Mouse (Mus musculus) ovary, adult 2 months (tissue): ENCODE data around the gene Apoc1. TPM values are rescaled to one million over a fixed set of nuclear protein-coding genes. Genes with fewer than 3 reads are reported as not detected.

Source experiments
- polyA plus RNA-seq: library from polyadenylated mRNA; depleted of rRNA; stranded (reverse); fragments of >200 nt; gene quantifications from 2 replicates; pipeline ENCODE4 v1.2.3, GENCODE M21; 2012; rRNA removed

Gene Apoc1
- 3.8 and 11.0 TPM in 2 replicates for polyA plus RNA-seq

DNA sequence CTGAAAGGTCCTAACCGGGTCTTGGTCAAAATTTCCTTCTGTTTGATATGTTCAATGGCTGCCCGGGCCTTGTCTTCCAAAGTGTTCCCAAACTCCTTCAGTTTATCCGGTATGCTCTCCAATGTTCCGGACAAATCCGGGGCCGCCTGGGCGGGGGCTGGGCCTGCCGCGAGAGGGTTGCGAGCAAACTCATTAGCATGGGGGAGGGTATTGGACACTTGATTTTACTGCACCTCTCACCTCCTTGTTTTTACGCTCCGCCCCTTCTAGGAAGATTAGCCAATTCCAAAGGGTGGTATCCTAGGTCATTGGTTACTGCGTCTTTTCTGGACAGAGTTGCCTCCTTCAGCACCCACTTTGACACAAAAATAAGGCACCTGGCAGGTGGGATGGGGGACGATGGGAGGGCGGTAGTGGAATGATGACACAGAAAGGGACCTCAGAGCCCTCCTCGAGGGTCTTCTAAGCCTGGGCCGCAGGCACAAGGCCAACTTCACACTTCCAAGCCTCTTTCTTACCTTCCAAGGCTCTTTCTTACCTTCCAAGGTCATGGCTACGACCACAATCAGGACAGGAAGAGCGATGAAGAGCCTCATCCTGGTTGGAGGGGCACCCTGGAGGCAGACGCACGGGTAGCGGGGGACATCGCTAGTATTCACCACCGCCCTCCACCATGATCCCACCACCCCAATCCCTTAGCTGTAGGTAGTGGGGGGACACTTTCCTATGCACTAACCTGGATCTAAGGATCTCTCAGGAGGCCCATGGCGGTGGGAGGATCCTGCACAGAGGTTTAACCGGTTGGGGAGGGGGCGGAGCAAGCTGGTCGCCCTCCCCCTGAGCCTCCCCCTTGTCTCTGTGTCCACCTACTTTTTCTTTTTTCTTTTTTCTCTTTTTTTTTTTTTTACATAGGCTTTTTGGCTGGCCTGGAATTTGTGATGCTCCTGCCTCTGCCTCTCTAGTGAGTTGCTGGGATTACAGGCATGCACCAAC, at the start of gene Apoc1:
Apoc1 (minus strand) TSS at position 788 of the 993 bp plus-strand sequence.

DNA sequence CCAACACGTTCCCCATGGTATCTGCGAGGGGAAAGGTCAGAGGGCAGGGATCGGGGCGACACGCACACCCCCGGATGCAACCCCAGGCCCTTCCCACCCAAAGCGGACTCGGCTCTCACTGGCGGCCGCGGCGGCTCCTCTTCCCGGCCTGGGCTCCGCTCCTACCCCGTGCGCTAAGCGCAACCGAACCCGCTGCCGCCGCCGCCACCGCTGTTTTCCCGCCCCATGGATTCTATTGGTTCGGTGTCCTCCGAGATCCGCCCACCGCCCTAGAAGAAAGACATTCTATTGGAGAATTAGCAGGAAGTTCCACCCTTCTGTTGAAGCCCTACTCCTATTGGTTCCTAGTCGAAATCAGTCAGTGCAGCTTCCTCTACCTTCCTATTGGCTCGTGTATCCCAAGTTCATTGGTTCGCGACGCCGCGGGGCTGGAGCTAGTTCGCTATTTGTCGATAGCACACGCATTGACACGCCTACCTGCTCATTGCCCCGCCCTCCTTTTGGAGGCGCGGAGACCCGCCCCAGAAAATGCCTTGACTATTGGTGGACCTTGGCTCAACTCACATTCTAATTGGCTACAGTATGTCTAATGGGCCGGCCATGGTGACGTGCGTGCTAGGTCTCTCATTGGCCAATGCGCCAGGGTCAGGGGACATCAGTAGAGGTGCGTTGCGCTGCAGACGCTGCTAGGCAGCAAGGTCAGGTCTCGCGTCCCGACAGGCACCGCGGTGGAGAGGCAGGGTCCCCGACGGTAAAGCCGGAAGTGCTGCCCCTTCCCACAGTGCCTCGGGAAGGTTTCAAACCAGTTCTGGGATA, 23.0 kb upstream of the Apoc1 start, which contains the start of gene Tomm40:
Tomm40 (minus strand) TSS at position 200 of the 816 bp plus-strand sequence.

DNA sequence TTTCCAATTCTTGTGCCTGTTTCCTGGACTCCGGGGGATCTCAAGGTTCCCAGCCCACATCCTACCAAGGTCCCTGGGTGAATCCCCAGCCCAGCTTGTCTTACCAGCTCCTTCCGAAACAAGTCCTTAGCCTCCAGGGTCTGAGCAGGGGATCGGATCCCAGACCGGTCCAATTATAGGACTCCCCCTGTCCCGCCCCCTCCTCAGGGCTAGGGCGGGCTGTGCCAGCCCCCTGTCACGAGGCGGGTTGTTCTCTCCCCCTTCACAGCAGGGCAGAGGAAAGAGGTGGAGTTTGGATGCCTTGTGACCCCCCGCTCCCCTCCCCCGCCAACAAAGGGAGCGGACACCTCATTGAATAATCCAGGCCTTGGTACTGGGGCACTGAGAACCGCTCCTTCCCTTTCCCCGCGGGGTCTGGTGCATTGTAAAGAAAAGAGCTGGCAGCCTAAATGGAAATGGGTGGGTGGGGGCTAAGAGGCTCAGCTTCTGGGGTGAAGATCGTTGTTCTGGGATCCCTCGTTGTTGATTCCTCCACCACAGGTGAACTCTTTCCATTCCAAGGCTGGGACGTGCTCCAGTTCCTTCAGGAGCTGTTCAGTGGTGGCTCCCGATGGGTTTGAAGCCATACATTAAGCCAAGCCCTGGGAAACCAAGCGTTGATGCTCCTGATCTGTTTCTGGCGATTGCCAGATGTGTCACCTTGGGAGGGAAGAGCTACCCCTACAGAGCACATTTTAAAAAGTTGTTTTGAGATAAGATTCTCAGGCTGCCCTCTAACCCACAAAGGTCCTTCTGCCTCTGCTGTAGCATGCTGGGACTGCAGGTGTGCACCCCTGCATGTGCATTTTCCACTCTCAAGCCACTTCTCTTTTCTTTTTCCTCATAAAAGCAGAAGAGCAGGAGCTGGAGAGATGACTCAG, 6.7 kb upstream of the Apoc1 start, which contains the start of gene Apoe:
Apoe (minus strand) TSS at position 282 of the 920 bp plus-strand sequence.

DNA sequence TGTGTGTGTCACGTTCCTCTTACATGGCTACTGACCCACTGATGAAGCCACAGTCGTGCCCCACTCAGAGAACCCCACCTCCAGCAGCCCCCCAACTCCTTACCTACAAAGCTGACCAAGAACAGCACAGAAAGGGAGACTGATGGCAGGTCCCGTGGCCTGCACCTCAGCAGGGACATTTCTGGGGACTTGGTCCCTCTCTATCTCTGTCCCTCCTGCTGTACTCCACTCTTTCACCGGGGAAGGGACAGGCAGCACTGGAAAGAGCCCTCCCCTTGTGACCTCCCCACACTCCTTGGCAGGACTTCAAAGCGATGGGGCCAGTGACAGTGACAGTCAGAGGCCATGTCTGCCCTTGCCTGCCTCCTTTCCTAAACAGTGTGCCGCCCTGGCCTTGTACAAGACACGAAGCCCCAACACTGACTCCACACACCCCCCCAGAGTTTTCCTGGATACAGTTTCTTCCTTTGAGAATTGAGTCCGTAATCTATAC, 11.2 kb downstream of the Apoc1 start, which contains the start of the genes Gm44805 and Apoc4:
Gm44805 (minus strand) TSS at position 222 of the 493 bp plus-strand sequence.
Apoc4 (minus strand) TSS at position 278 of the 493 bp plus-strand sequence.

DNA sequence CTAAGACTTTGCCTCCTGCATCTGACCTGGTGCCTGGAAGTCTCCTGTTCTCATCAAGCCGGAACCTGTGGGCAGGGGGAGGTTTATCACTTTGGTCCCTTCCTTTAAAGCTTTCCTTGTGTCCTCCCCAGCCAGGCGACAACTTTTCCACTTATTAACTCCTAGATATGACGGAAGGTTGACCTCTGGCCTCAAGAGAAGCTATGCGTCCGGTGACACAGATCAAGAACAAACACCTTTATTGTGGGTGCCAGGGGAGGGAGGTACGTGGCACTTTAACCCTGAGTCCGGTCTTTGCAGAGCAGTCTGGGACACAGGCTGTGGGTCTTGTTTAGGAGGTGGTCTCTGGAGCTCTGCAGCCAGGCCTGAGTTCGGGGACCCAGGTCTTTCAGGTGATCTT, 14.6 kb downstream of the Apoc1 start, which contains the start of gene Apoc2:
Apoc2 (minus strand) TSS at position 70 of the 400 bp plus-strand sequence.

DNA sequence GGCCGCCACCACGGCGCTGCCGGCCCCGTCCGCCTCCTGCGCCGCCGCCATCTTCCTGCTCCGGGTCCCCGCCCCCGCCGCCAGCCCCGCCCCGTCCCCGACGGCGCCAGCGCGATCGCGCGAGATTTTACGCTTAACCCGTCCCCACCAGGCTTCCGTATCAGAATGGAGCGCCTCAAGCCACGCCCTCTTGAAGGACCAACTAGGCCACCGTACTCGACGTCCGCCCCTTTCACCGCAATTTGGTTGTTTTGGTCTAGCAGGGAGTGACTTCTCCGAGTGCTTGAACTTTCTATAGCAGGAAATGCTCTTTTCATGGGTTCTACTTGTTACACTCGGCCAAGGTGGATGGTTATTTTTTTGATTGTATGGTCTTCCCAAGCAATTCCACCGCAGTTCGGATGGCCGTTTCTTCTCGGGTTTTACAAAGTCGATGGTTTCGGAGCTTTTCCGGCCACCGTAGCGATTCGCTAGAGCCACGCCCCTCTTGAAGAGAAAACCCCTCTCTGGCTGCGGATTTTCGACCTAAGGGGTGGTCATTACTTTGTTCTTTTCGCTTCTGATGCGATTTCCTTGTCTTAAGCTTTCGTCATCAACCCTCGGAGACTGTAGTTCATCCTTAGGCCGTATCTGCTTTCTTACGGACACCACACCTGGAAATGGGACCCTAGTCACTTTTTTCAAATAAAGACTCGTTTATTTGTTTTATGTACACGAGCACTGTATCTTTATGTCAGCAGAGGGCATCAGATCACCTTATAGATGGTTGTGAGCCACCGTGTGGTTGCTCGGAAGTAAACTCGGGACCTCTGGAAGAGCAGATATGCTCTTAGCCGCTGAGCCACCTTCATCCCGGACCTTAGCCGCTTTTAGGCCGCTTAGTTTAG, 27.3 kb downstream of the Apoc1 start, which contains the start of gene Clptm1:
Clptm1 (minus strand) TSS at position 79 of the 887 bp plus-strand sequence.

Other genes starting within 250 kb of the Apoc1 start
- 56.2 and 68.8 TPM in 2 replicates for gene Mark4, start 233.8 kb downstream of the Apoc1 start, polyA plus RNA-seq
- 14.5 and 14.7 TPM in 2 replicates for gene Exoc3l2, start 229.3 kb downstream of the Apoc1 start, polyA plus RNA-seq
- 23.3 and 32.2 TPM in 2 replicates for gene Bloc1s3, start 184.3 kb downstream of the Apoc1 start, polyA plus RNA-seq
- 122 and 123 TPM in 2 replicates for gene Trappc6a, start 184.3 kb downstream of the Apoc1 start, polyA plus RNA-seq
- gene Nkpd1, start 174.8 kb downstream of the Apoc1 start, polyA plus RNA-seq: 1.3 and 1.9 TPM in 2 replicates
- gene Ppp1r37, start 129.6 kb downstream of the Apoc1 start, polyA plus RNA-seq: 147 and 159 TPM in 2 replicates
- 15.2 and 16.3 TPM in 2 replicates for gene Zfp296, start 115.4 kb downstream of the Apoc1 start, polyA plus RNA-seq
- 230 and 252 TPM in 2 replicates for gene Gemin7, start 115.1 kb downstream of the Apoc1 start, polyA plus RNA-seq
- 248 and 417 TPM in 2 replicates for gene Clasrp, start 88.2 kb downstream of the Apoc1 start, polyA plus RNA-seq
- 34.7 and 48.6 TPM in 2 replicates for gene Relb, start 63.2 kb downstream of the Apoc1 start, polyA plus RNA-seq
- 131 and 152 TPM in 2 replicates for gene Clptm1, start 27.6 kb downstream of the Apoc1 start, polyA plus RNA-seq
- gene Apoc2, start 14.7 kb downstream of the Apoc1 start, polyA plus RNA-seq: 1.2 and 3.3 TPM in 2 replicates
- not detected in 2 replicates for gene Gm44805, start 11.2 kb downstream of the Apoc1 start, polyA plus RNA-seq
- 2.4 and 7.3 TPM in 2 replicates for gene Apoc4, start 11.2 kb downstream of the Apoc1 start, polyA plus RNA-seq
- 3,327 and 3,331 TPM in 2 replicates for gene Apoe, start 6.5 kb upstream of the Apoc1 start, polyA plus RNA-seq
- gene Tomm40, start 22.8 kb upstream of the Apoc1 start, polyA plus RNA-seq: 131 and 143 TPM in 2 replicates
- gene Nectin2, start 57.8 kb upstream of the Apoc1 start, polyA plus RNA-seq: 136 and 141 TPM in 2 replicates
- gene Bcam, start 78.4 kb upstream of the Apoc1 start, polyA plus RNA-seq: 233 and 256 TPM in 2 replicates
- 8.6 and 11.5 TPM in 2 replicates for gene Cblc, start 104.1 kb upstream of the Apoc1 start, polyA plus RNA-seq
- 78.2 and 94.4 TPM in 2 replicates for gene Bcl3, start 130.1 kb upstream of the Apoc1 start, polyA plus RNA-seq
- 0.49 and 0.91 TPM in 2 replicates for gene Gm19345, start 159.3 kb upstream of the Apoc1 start, polyA plus RNA-seq
- gene Ceacam16, start 168.6 kb upstream of the Apoc1 start, polyA plus RNA-seq: 0.15 and 0.31 TPM in 2 replicates
- 0.15 TPM in 2 replicates for gene Ceacam19, start 195.3 kb upstream of the Apoc1 start, polyA plus RNA-seq
- 19.3 and 26.5 TPM in 2 replicates for gene Pvr, start 228.5 kb upstream of the Apoc1 start, polyA plus RNA-seq